Mouse (Mus musculus): ENCODE data around the gene Elmo1.

DNA sequence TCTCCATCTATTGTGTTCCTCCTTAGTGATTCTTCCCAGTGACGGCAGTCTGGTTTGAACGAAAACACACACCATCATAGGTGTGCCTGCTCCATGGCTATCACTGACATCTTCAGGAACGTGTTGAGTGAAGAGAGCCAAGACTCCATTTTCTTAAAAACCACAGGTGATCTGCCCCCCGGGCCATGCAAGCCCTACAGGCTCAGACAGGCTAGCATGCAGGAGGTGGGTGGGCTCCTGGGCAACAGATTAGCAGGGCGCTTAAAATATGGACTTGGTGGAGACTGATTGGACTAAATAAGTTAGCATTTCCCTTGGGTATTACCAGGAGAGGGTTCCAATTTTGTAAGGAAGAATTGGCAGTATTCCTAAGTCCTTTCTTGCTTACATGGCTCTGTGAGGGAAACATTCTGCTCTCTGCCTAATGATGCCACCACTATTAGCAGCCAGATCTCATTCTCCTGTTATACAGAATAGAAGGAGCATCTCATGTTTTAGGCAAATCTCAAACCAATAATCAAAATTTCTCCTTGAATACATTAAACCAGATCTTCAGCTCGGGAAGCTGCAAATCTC is 101.7 kb downstream of the Elmo1 start:
- no peak for TF ChIP-seq CTCF (IDR thresholded peaks at IDR 0.05; ENCODE audit: borderline replicate concordance, control insufficient read depth, extremely low read depth, insufficient read depth, low read length, poor library complexity)
- no peak for TF ChIP-seq POLR2A (IDR thresholded peaks at IDR 0.05; ENCODE audit: control insufficient read depth, extremely low read depth, insufficient read depth, low read length, poor library complexity)

All from thymus, adult 2 months (tissue).